Mouse (Mus musculus): Measurements from ENCODE around the gene Taf1b. TPM values are rescaled to one million over a fixed set of nuclear protein-coding genes. Genes with fewer than 3 reads are reported as not detected.

The Taf1b gene
- polyA plus RNA-seq, 1 experiment from 2014 or later = 33.1 TPM

DNA sequence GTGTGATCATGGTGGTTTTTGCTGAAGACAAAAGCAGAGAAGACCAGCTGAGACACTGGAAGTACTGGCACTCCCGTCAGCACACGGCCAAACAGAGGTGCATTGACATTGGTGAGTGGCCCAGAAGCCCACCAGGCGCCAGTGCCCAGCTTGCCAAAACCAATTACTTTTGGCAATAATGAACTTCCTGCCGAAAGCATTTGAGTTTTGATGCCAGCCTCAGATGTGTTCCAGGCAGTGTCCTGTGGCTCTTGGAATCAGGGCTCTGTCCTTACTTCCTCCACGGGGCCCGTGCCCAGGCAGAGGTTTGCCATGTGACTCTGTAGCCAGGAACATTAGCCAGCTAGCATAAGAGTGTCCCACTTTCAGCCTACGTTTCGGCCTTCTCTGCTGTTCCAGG lies 86.7 kb downstream of the Taf1b start:
- Histone ChIP-seq H3K4me2 (ENCODE audit: low read depth, low read length, severe bottlenecking) (no peak overlapping the region), H3K27me3 (ENCODE audit: control insufficient read depth, insufficient read depth, low read length) (no peaks in the 10 kb centered on the region), H3K36me3 (ENCODE audit: control insufficient read depth, insufficient read depth, low read length) (no peaks in the 10 kb centered on the region), H3K4me1 (replicated peaks; ENCODE audit: control insufficient read depth, insufficient read depth, low read length) (no peaks in the 10 kb centered on the region), H3K4me3 (ENCODE audit: low read depth, low read length) (no peak overlapping the region), H3K27ac (ENCODE audit: low read depth, low read length) (no peak overlapping the region), H3K9ac (ENCODE audit: low read length) (no peak overlapping the region), H3K9me3 (ENCODE audit: control insufficient read depth, low read length) (no peaks in the 10 kb centered on the region)
- no peak for ATAC-seq (replicated peaks; ENCODE audit: low FRiP score)
- DNase-seq (ENCODE audit: low spot score) = no peak
- WGBS = 90% methylated on average over 8 of the region's 8 CpGs

DNA sequence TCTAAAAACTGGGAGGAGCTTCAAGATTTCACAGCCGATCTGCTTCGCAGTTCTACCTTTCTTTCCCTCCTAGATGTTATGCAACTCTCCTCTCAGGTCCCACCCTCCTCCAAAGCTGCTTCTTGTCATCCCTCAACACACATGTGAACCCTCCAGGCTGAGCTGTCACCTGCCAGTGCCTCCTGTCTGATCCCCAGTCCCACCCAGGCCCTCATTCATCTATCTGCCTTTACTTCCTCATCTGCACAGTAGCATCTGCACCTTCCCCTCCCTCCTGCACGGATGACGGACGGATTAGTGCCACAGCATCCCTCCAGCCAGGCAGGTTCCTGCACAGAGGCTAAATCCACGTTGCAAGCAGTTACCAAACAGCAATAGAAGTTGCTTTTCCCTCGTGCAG lies 88.0 kb downstream of the Taf1b start:
- H3K4me1 ChIP-seq (replicated peaks; ENCODE audit: control insufficient read depth, insufficient read depth, low read length) = no peaks in the 10 kb centered on the region
- ATAC-seq (replicated peaks; ENCODE audit: low FRiP score) = no peak
- no peak for DNase-seq (ENCODE audit: low spot score)

DNA sequence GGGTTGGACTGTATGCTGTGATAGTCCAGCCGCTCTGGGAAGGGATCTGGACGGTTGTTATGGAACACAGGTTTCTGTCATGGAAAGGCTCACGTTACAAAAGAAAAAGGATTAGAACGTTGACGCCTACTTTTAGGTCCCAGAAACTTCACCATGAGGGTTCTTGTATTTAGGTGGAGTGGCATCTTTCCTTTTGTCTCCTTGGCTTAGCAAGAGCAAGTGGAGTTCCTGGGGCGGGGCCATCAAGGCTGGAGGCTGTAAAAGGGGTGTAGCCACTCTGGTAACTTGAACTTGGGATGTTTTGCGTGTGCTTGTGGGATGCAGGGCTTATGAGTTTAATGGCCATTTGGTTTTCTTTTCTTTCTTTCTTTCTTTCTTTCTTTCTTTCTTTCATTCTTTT lies 92.2 kb downstream of the Taf1b start:
- Histone ChIP-seq H3K36me3 (ENCODE audit: control insufficient read depth, insufficient read depth, low read length) (no peaks in the 10 kb centered on the region), H3K9ac (ENCODE audit: low read length) (no peak overlapping the region), H3K4me1 (replicated peaks; ENCODE audit: control insufficient read depth, insufficient read depth, low read length) (0 out of 2 replicates have a peak, but pooled peaks cover 6% of the 10 kb centered on the region), H3K9me3 (ENCODE audit: control insufficient read depth, low read length) (no peaks in the 10 kb centered on the region), H3K4me3 (ENCODE audit: low read depth, low read length) (no peak overlapping the region), H3K27ac (ENCODE audit: low read depth, low read length) (no peak overlapping the region), H3K27me3 (ENCODE audit: control insufficient read depth, insufficient read depth, low read length) (no peaks in the 10 kb centered on the region), H3K4me2 (ENCODE audit: low read depth, low read length, severe bottlenecking) (no peak overlapping the region)
- no peak for ATAC-seq (replicated peaks; ENCODE audit: low FRiP score)
- DNase-seq (ENCODE audit: low spot score) = no peak
- 76% methylated on average over 7 of the region's 7 CpGs for WGBS

More for the DNA sequence above, 88.0 kb downstream of the Taf1b start:
- no peak overlapping the region for H3K9ac ChIP-seq (ENCODE audit: low read length)
- no peaks in the 10 kb centered on the region for H3K9me3 ChIP-seq (ENCODE audit: control insufficient read depth, low read length)
- H3K27ac ChIP-seq (ENCODE audit: low read depth, low read length) = no peak overlapping the region
- no peak overlapping the region for H3K4me3 ChIP-seq (ENCODE audit: low read depth, low read length)
- H3K4me2 ChIP-seq (ENCODE audit: low read depth, low read length, severe bottlenecking) = no peak overlapping the region
- H3K27me3 ChIP-seq (ENCODE audit: control insufficient read depth, insufficient read depth, low read length) = no peaks in the 10 kb centered on the region
- 78% methylated on average over 7 of the region's 7 CpGs for WGBS
- no peaks in the 10 kb centered on the region for H3K36me3 ChIP-seq (ENCODE audit: control insufficient read depth, insufficient read depth, low read length)

DNA sequence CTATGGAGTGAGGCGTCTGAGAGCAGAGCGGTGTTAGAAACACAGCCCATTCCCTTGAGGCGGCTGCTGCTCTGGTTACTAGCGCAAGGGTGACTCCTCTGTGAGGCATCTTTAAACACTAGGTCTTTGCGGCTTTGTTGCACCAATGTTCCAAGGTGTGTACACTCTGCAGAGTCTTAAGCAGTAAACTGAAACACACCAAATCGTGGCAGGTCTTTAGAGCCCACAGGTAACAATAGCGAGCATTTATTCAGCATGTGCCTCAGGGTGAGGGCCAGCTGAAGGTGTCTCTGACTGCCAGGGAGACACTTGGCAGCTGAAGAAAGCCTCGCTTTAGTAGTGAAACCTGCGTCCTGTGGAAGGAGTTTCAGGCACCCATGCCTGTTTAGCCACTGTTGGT lies 93.9 kb downstream of the Taf1b start:
- WGBS = 81% methylated on average over 9 of the region's 9 CpGs
- H3K36me3 ChIP-seq (ENCODE audit: control insufficient read depth, insufficient read depth, low read length) = no peaks in the 10 kb centered on the region
- H3K4me1 ChIP-seq (replicated peaks; ENCODE audit: control insufficient read depth, insufficient read depth, low read length) = 0 out of 2 replicates have a peak, but pooled peaks cover 6% of the 10 kb centered on the region
- no peaks in the 10 kb centered on the region for H3K27me3 ChIP-seq (ENCODE audit: control insufficient read depth, insufficient read depth, low read length)
- H3K27ac ChIP-seq (ENCODE audit: low read depth, low read length) = no peak overlapping the region
- no peak for DNase-seq (ENCODE audit: low spot score)
- H3K9me3 ChIP-seq (ENCODE audit: control insufficient read depth, low read length) = no peaks in the 10 kb centered on the region
- H3K4me3 ChIP-seq (ENCODE audit: low read depth, low read length) = no peak overlapping the region
- no peak overlapping the region for H3K4me2 ChIP-seq (ENCODE audit: low read depth, low read length, severe bottlenecking)
- no peak for ATAC-seq (replicated peaks; ENCODE audit: low FRiP score)
- no peak overlapping the region for H3K9ac ChIP-seq (ENCODE audit: low read length)

DNA sequence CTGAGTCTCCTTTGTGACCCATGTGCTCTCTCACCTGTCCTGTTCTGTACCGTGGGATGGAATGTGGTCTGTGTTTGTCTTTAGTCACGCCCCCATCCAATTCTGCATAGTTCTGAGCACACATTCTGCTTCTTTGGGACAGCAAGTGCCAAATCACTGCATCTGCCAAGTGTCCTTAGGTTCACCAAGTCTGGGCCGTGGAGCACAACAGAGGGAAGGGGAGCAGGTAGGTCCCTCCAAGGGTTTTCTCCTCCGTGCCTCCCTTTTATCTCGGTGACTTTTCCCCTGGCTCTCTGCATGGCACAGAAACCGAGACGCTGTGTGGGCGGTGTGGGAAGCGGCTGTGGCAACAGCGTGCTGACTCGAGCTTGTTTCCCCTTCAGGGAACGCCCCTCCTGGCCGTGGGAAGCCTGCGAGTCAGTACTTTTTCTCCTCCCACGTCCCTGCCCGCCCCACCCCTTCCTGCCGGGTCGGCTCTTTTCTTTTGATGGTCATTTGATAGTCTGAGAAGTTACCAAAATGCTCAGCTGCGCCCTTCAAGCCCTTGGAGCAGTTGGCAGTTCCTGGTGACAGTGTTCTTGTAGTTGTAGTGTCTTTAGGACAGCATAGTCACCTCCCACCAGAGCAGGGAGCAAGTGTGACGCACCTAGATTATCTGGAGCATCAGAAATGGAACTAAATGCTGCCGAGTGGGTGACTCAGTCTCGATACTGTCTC lies 95.0 kb downstream of the Taf1b start:
- H3K9ac ChIP-seq (ENCODE audit: low read length) = no peak overlapping the region; the same call in 1 of the 2 replicates
- 0 out of 2 replicates have a peak, but pooled peaks cover 6% of the 10 kb centered on the region for H3K4me1 ChIP-seq (replicated peaks; ENCODE audit: control insufficient read depth, insufficient read depth, low read length)
- H3K9me3 ChIP-seq (ENCODE audit: control insufficient read depth, low read length) = no peaks in the 10 kb centered on the region
- no peaks in the 10 kb centered on the region for H3K27me3 ChIP-seq (ENCODE audit: control insufficient read depth, insufficient read depth, low read length)
- ATAC-seq (replicated peaks; ENCODE audit: low FRiP score) = 0 out of 2 replicates have a peak, but pooled peaks have one; percentile 30
- no peak overlapping the region for H3K27ac ChIP-seq (ENCODE audit: low read depth, low read length)
- WGBS = 27% methylated on average over 22 of the region's 22 CpGs
- H3K4me3 ChIP-seq (ENCODE audit: low read depth, low read length) = no peak overlapping the region
- peak overlapping the region; percentile 29 for H3K4me2 ChIP-seq (ENCODE audit: low read depth, low read length, severe bottlenecking)
- no peak for DNase-seq (ENCODE audit: low spot score)
- no peaks in the 10 kb centered on the region for H3K36me3 ChIP-seq (ENCODE audit: control insufficient read depth, insufficient read depth, low read length)

DNA sequence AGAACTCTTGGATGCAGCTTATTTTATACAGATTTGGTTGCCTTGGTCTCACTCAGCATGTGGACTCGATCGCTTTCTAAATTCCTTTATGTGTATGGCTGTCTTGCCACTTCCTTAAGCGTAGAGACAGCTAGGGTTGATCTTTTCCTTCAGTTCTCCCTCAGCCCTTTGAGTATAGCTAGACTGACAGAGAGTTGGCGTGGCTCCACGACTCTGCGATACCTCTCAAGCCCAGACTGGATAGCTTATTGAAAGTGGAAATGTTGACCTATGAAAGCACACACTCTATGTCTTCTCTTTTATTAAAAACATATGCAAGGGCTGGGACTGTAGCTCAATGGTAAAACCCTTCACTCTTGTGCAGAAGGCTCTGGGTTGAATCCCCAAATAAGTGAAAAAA lies 99.2 kb downstream of the Taf1b start:
- Histone ChIP-seq H3K27ac (ENCODE audit: low read depth, low read length) (no peak overlapping the region), H3K4me2 (ENCODE audit: low read depth, low read length, severe bottlenecking) (no peak overlapping the region), H3K9ac (ENCODE audit: low read length) (no peak overlapping the region), H3K4me3 (ENCODE audit: low read depth, low read length) (no peak overlapping the region), H3K27me3 (ENCODE audit: control insufficient read depth, insufficient read depth, low read length) (no peaks in the 10 kb centered on the region), H3K36me3 (ENCODE audit: control insufficient read depth, insufficient read depth, low read length) (no peaks in the 10 kb centered on the region), H3K4me1 (replicated peaks; ENCODE audit: control insufficient read depth, insufficient read depth, low read length) (0 out of 2 replicates have a peak, but pooled peaks cover 6% of the 10 kb centered on the region), H3K9me3 (ENCODE audit: control insufficient read depth, low read length) (no peaks in the 10 kb centered on the region)
- ATAC-seq (replicated peaks; ENCODE audit: low FRiP score) = no peak
- WGBS = 85% methylated on average over 6 of the region's 6 CpGs
- no peak for DNase-seq (ENCODE audit: low spot score)

DNA sequence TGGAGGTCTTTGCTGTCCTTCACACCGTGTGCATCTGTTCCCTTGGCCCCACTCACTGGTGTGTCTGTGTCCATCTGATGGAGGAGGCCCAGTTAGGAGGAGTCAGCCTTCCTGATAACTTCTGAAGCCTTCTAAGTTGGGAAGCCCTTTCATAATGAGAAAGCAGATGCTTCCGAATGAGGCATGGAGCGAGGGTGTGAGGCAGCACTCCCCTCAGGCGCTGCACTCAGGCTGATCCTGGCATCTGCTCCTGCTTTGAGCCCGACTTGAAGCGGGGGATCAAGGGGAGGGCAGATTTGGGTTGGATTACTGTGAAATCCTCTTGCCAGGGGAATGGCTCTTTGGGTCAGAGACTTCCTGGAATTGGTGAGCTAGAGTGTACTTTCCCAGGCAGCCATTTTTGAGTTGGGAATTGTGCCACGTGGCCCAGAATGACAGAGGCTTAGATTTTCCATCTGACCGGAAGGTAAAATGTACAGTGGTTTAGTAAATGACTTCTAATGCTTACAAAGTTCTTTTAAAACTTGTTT lies 101.3 kb downstream of the Taf1b start:
- H3K9ac ChIP-seq (ENCODE audit: low read length) = no peak overlapping the region
- DNase-seq (ENCODE audit: low spot score) (no peak), ATAC-seq (replicated peaks; ENCODE audit: low FRiP score) (no peak)
- H3K27ac ChIP-seq (ENCODE audit: low read depth, low read length) = no peak overlapping the region
- no peaks in the 10 kb centered on the region for H3K27me3 ChIP-seq (ENCODE audit: control insufficient read depth, insufficient read depth, low read length)
- no peak overlapping the region for H3K4me2 ChIP-seq (ENCODE audit: low read depth, low read length, severe bottlenecking)
- 70% methylated on average over 8 of the region's 8 CpGs for WGBS
- H3K4me3 ChIP-seq (ENCODE audit: low read depth, low read length) = no peak overlapping the region
- H3K4me1 ChIP-seq (replicated peaks; ENCODE audit: control insufficient read depth, insufficient read depth, low read length) = no peaks in the 10 kb centered on the region
- no peaks in the 10 kb centered on the region for H3K9me3 ChIP-seq (ENCODE audit: control insufficient read depth, low read length)
- H3K36me3 ChIP-seq (ENCODE audit: control insufficient read depth, insufficient read depth, low read length) = no peaks in the 10 kb centered on the region

DNA sequence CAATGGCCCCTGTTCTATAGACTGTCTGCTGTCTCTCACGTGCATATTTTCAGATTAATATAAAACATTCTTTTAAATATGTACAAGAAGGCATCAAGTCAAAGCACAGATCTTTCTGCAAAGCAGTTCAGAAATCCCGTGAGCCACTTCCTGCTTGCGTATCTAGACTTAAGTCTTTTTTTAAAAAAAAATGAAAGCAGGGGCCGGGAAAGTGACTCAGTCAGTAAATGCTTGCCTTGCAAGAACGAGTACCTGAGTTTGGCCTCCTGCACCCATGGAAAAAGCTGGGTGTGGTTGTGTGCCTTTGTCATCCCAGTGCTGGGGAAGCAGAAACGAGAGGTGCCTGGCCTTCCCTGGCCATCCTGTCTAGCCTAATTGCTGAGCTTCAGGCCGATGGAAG lies 101.9 kb downstream of the Taf1b start:
- Histone ChIP-seq H3K27ac (ENCODE audit: low read depth, low read length) (no peak overlapping the region), H3K9me3 (ENCODE audit: control insufficient read depth, low read length) (no peaks in the 10 kb centered on the region), H3K9ac (ENCODE audit: low read length) (no peak overlapping the region), H3K36me3 (ENCODE audit: control insufficient read depth, insufficient read depth, low read length) (no peaks in the 10 kb centered on the region), H3K4me1 (replicated peaks; ENCODE audit: control insufficient read depth, insufficient read depth, low read length) (no peaks in the 10 kb centered on the region), H3K4me3 (ENCODE audit: low read depth, low read length) (no peak overlapping the region), H3K27me3 (ENCODE audit: control insufficient read depth, insufficient read depth, low read length) (no peaks in the 10 kb centered on the region), H3K4me2 (ENCODE audit: low read depth, low read length, severe bottlenecking) (no peak overlapping the region)
- no peak for DNase-seq (ENCODE audit: low spot score)
- WGBS = 85% methylated on average over 7 of the region's 7 CpGs
- ATAC-seq (replicated peaks; ENCODE audit: low FRiP score) = no peak

DNA sequence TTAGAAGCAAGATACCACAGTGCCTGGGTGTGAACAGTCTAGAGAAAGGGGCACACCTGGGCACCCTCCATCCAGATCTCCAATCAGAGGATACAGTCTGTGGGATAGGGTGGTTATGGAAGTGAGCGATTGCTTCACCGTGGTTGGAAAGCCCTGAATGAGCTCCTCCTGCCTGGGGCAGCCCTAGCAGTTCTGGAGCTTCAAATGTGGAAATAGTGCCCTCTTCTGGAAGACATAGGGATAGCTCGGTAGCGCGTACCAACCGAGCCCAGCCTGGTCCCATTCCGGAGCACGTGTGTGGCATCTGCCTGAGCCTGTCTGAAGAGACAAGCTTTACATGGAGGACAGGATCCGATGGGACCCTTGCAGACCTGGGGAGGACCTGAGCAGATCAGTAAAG lies 102.6 kb downstream of the Taf1b start:
- 5% methylated on average over 9 of the region's 9 CpGs for WGBS

More for the DNA sequence above, 102.6 kb downstream of the Taf1b start:
- DNase-seq (ENCODE audit: low spot score) = peak; percentile 83
- Histone ChIP-seq H3K27me3 (ENCODE audit: control insufficient read depth, insufficient read depth, low read length) (no peaks in the 10 kb centered on the region), H3K4me3 (ENCODE audit: low read depth, low read length) (no peak overlapping the region), H3K9ac (ENCODE audit: low read length) (no peak overlapping the region), H3K27ac (ENCODE audit: low read depth, low read length) (no peak overlapping the region), H3K36me3 (ENCODE audit: control insufficient read depth, insufficient read depth, low read length) (no peaks in the 10 kb centered on the region), H3K4me1 (replicated peaks; ENCODE audit: control insufficient read depth, insufficient read depth, low read length) (no peaks in the 10 kb centered on the region), H3K4me2 (ENCODE audit: low read depth, low read length, severe bottlenecking) (no peak overlapping the region), H3K9me3 (ENCODE audit: control insufficient read depth, low read length) (no peaks in the 10 kb centered on the region)
- ATAC-seq (replicated peaks; ENCODE audit: low FRiP score) = peak; percentile 87
